Mouse (Mus musculus) forebrain, embryonic 14.5 days (tissue): ENCODE measurements around the gene Pllp. TPM values are rescaled to one million over a fixed set of nuclear protein-coding genes. Genes with fewer than 3 reads are reported as not detected.

Source experiments
- ATAC-seq: fragments of 200-750 bp; cut with Nextera tagmentation; 2 replicates; pipeline ENCODE4 v1.8.0; 2017; ENCODE audit warnings: mild to moderate bottlenecking, moderate library complexity
- DNase-seq: peaks from one replicate; pipeline ENCODE4 v3.0.0-alpha.2; 2015; ENCODE audit warnings: low spot score
- H3K27ac ChIP-seq: fragments of 300-500 bp; sonication (generic); 2 replicates; pipeline ENCODE4 v1.5.1; 2014; ENCODE audit warnings: low read depth, mild to moderate bottlenecking, control low read depth, low read length, moderate library complexity
- H3K27me3 ChIP-seq: fragments of 300-500 bp; sonication (generic); replicated peaks from 2 replicates; pipeline ENCODE4 v1.6.1; 2014; ENCODE audit warnings: low read length, control low read depth, mixed read lengths; ENCODE audit not compliant: control insufficient read depth, insufficient read depth
- H3K36me3 ChIP-seq: fragments of 300-500 bp; sonication (generic); 2 replicates; pipeline ENCODE4 v1.6.1; 2014; ENCODE audit warnings: low read length, control low read depth; ENCODE audit not compliant: control insufficient read depth, insufficient read depth
- H3K4me1 ChIP-seq: fragments of 300-500 bp; sonication (generic); 2 replicates; pipeline ENCODE4 v1.6.1; 2014; ENCODE audit warnings: antibody characterized with exemption, low read length, control low read depth; ENCODE audit not compliant: control insufficient read depth, insufficient read depth
- H3K4me2 ChIP-seq: fragments of 300-500 bp; sonication (generic); 2 replicates; pipeline ENCODE4 v1.6.1; 2014; ENCODE audit warnings: mild to moderate bottlenecking, control low read depth, low read length
- H3K4me3 ChIP-seq: fragments of 300-500 bp; sonication (generic); 2 replicates; pipeline ENCODE4 v1.5.1; 2014; ENCODE audit warnings: low read depth, low read length, control low read depth
- H3K9ac ChIP-seq: fragments of 300-500 bp; sonication (generic); 2 replicates; pipeline ENCODE4 v1.6.1; 2014; ENCODE audit warnings: mild to moderate bottlenecking, low read length, control low read depth, moderate library complexity
- H3K9me3 ChIP-seq: fragments of 300-500 bp; sonication (generic); replicated peaks from 2 replicates; pipeline ENCODE4 v1.6.1; 2016; ENCODE audit warnings: low read length, control low read depth, mixed read lengths; ENCODE audit not compliant: control insufficient read depth
- WGBS: fragments of 180-500 bp; shearing (Covaris S2); extraction: QIAGEN DNeasy Blood & Tissue Kit; methylation state at CpG from one replicate; pipeline ENCODE4 v1.1.7; 2014; 5-methylcytosine and 5-hydroxymethylcytosine counted together
- polyA plus RNA-seq: library from polyadenylated mRNA; unstranded; fragments of >200 nt; fragmentation: Nextera tagmentation; extraction: Ambion mirVana; gene quantifications from 2 replicates; pipeline ENCODE4 v1.2.1, GENCODE M21; 2014

Pllp gene
- polyA plus RNA-seq, 1 experiment from 2014 or later: 0.71 TPM

GRCm38 (mm10) chr8:94705581-94706245, 9.6 kb upstream of the Pllp start:
- H3K27me3 ChIP-seq: no peaks in the 10 kb centered on the region
- DNase-seq (no peak), ATAC-seq (no peak)
- H3K9ac ChIP-seq: no peak overlapping the region
- no peaks in the 10 kb centered on the region for H3K4me1 ChIP-seq
- no peak overlapping the region for H3K4me3 ChIP-seq
- no peak overlapping the region for H3K4me2 ChIP-seq
- no peaks in the 10 kb centered on the region for H3K36me3 ChIP-seq
- no peaks in the 10 kb centered on the region for H3K9me3 ChIP-seq
- H3K27ac ChIP-seq: no peak overlapping the region
- 88% methylated on average over 10 of the region's 10 CpGs for WGBS

GRCm38 (mm10) chr8:94704669-94704984, 8.5 kb upstream of the Pllp start:
- 15% methylated on average over 9 of the region's 9 CpGs for WGBS
- Histone ChIP-seq H3K27me3 (no peaks in the 10 kb centered on the region), H3K4me1 (no peaks in the 10 kb centered on the region), H3K27ac (peak overlapping the region; percentile 52; the same call in 1 of the 2 replicates), H3K4me2 (peak overlapping the region; percentile 64), H3K4me3 (peak overlapping the region; percentile 42), H3K9me3 (no peaks in the 10 kb centered on the region), H3K36me3 (no peaks in the 10 kb centered on the region), H3K9ac (peak overlapping the region; percentile 70)
- ATAC-seq (no peak), DNase-seq (no peak)

GRCm38 (mm10) chr8:94703972-94704668, 8.0 kb upstream of the Pllp start:
- H3K36me3 ChIP-seq: no peaks in the 10 kb centered on the region
- peak overlapping the region; percentile 42 for H3K4me3 ChIP-seq
- H3K9ac ChIP-seq: peak overlapping the region; percentile 70
- H3K4me1 ChIP-seq: no peaks in the 10 kb centered on the region
- H3K27ac ChIP-seq: peak overlapping the region; percentile 52; the same call in 1 of the 2 replicates
- no peaks in the 10 kb centered on the region for H3K27me3 ChIP-seq
- ATAC-seq (peak; percentile 92), DNase-seq (peak; percentile 98)
- H3K9me3 ChIP-seq: no peaks in the 10 kb centered on the region
- under 1% methylated on average over 35 of the region's 35 CpGs for WGBS
- H3K4me2 ChIP-seq: peak overlapping the region; percentile 64

- no peaks in the 10 kb centered on the region for H3K9me3 ChIP-seq
- peak overlapping the region; percentile 41 for H3K4me2 ChIP-seq
- no peaks in the 10 kb centered on the region for H3K27me3 ChIP-seq
- H3K4me1 ChIP-seq: no peaks in the 10 kb centered on the region
- peak overlapping the region; percentile 41; the same call in 1 of the 2 replicates for H3K27ac ChIP-seq
- DNase-seq: peak; percentile 92
- peak overlapping the region; percentile 36; the same call in 1 of the 2 replicates for H3K9ac ChIP-seq
- H3K4me3 ChIP-seq: peak overlapping the region; percentile 42
- H3K36me3 ChIP-seq: no peaks in the 10 kb centered on the region
- WGBS: under 1% methylated on average over 35 of the region's 35 CpGs
- peak; percentile 84 for ATAC-seq
Measured at GRCm38 (mm10) chr8:94702844-94703813, 7.1 kb upstream of the Pllp start.

GRCm38 (mm10) chr8:94702156-94702555, 6.1 kb upstream of the Pllp start:
- ATAC-seq: no peak
- H3K4me1 ChIP-seq: no peaks in the 10 kb centered on the region
- 70% methylated on average over 3 of the region's 3 CpGs for WGBS
- H3K9ac ChIP-seq: no peak overlapping the region
- no peak overlapping the region for H3K27ac ChIP-seq
- peaks cover 5% of the 10 kb centered on the region for H3K27me3 ChIP-seq
- no peak overlapping the region; the same call in 1 of the 2 replicates for H3K4me2 ChIP-seq
- DNase-seq: no peak
- no peaks in the 10 kb centered on the region for H3K36me3 ChIP-seq
- H3K9me3 ChIP-seq: no peaks in the 10 kb centered on the region
- H3K4me3 ChIP-seq: no peak overlapping the region

GRCm38 (mm10) chr8:94700421-94700935, 4.4 kb upstream of the Pllp start:
- H3K9me3 ChIP-seq: no peaks in the 10 kb centered on the region
- peaks cover 22% of the 10 kb centered on the region for H3K27me3 ChIP-seq
- no peaks in the 10 kb centered on the region for H3K36me3 ChIP-seq
- no peak for ATAC-seq
- H3K4me1 ChIP-seq: peaks cover 3% of the 10 kb centered on the region
- H3K9ac ChIP-seq: no peak overlapping the region
- H3K27ac ChIP-seq: no peak overlapping the region
- H3K4me2 ChIP-seq: no peak overlapping the region
- H3K4me3 ChIP-seq: no peak overlapping the region
- WGBS: 89% methylated on average over 4 of the region's 4 CpGs
- no peak for DNase-seq

- H3K27me3 ChIP-seq: peaks cover 33% of the 10 kb centered on the region
- WGBS: 59% methylated on average over 16 of the region's 16 CpGs
- DNase-seq (no peak), ATAC-seq (no peak)
- H3K36me3 ChIP-seq: no peaks in the 10 kb centered on the region
- no peak overlapping the region for H3K4me2 ChIP-seq
- peaks cover 3% of the 10 kb centered on the region for H3K4me1 ChIP-seq
- no peak overlapping the region for H3K9ac ChIP-seq
- H3K4me3 ChIP-seq: no peak overlapping the region
- no peak overlapping the region for H3K27ac ChIP-seq
- no peaks in the 10 kb centered on the region for H3K9me3 ChIP-seq
Measured at GRCm38 (mm10) chr8:94699366-94699765, 3.3 kb upstream of the Pllp start.

GRCm38 (mm10) chr8:94697956-94698355, 1.9 kb upstream of the Pllp start:
- no peaks in the 10 kb centered on the region for H3K36me3 ChIP-seq
- H3K4me2 ChIP-seq: no peak overlapping the region
- peaks cover 44% of the 10 kb centered on the region for H3K27me3 ChIP-seq
- H3K4me1 ChIP-seq: peaks cover 3% of the 10 kb centered on the region
- no peak overlapping the region for H3K9ac ChIP-seq
- 86% methylated on average over 6 of the region's 6 CpGs for WGBS
- ATAC-seq (no peak), DNase-seq (no peak)
- no peak overlapping the region for H3K27ac ChIP-seq
- H3K4me3 ChIP-seq: no peak overlapping the region
- no peaks in the 10 kb centered on the region for H3K9me3 ChIP-seq
